In the genomic region with DNA sequence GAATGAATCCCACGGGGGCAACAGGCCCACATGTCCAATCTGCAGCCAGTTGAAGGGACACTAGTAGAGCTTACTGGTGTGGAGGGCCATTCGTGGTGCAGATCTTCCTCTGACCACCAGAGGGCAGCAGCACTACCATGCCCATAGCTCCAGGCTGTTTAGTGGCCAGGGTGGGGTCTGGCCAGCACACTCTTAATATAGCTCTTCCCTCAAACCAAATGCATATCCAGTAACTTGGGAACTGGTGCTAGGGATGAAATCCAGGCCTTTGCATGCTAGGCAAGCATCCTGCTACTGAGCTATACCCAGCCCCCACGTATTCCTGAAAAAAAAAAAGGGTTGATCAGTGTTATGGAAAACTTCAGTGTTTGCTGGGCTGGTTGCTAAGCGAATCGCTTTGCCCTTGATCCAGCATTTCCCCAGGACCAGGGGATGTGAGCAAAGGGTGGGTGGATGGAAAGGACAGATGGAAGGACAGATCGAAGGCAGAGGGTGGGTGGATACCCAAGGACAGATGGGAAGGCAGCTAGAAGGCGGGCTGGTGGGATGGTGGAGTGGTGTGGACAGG, we compare ENCODE assay signal across 8 mouse cellular contexts. TPM values are rescaled to one million over a fixed set of nuclear protein-coding genes. Genes with fewer than 3 reads are reported as not detected.
DNase-seq lines count a peak whose midpoint lies in the region; ATAC-seq and TF ChIP-seq lines count a peak whose summit lies in the region.

No protein-coding gene starts in this region.

- TF ChIP-seq CTCF in C2C12 (IDR thresholded peaks at IDR 0.05; ENCODE audit: control insufficient read depth, insufficient read depth, insufficient read length), result peak; percentile 74

- no peak overlapping the region for H3ac ChIP-seq in C2C12 (ENCODE audit: control insufficient read depth, insufficient read length, low read depth)

- H3K27ac ChIP-seq in limb, embryonic 13.5 days, result no peak overlapping the region
- no peak overlapping the region for H3K27ac ChIP-seq in neural tube, embryonic 11.5 days (ENCODE audit: low read depth, low read length)

- no peak overlapping the region for H3K4me3 ChIP-seq in C2C12 (ENCODE audit: insufficient read depth, poor library complexity, severe bottlenecking)
- H3K4me3 ChIP-seq in limb, embryonic 13.5 days, result no peak overlapping the region
- no peak overlapping the region for H3K4me3 ChIP-seq in neural tube, embryonic 11.5 days (ENCODE audit: low read depth, low read length)

- peak; percentile 68; the same call in 1 of the 2 replicates for ATAC-seq in limb, embryonic 13.5 days (ENCODE audit: low FRiP score, low read depth)
- no peak for ATAC-seq in neural tube, embryonic 11.5 days (ENCODE audit: insufficient read depth, low FRiP score, low TSS enrichment)

- DNase-seq in adrenal gland, adult (ENCODE audit: inconsistent age in 2 of 2, low spot score in 1 of 2), result peak; percentile 66 to 87
- peak; percentile 82 for DNase-seq in embryo, embryonic 10.5 days (ENCODE audit: low spot score)
- DNase-seq in heart, adult 8-10 months (ENCODE audit: low spot score), result peak; percentile 45
- peak; percentile 34 to 56 for DNase-seq in kidney, adult 8-10 months
- peak; percentile 77 for DNase-seq in neural tube, embryonic 11.5 days (ENCODE audit: low spot score)
- peak; percentile 49 for DNase-seq in thymus, postnatal 0 days (ENCODE audit: low spot score)

- no peaks in the 10 kb centered on the region for H3K79me3 ChIP-seq in C2C12 (ENCODE audit: low read depth)

- peaks cover 47% of the 10 kb centered on the region for H3K27me3 ChIP-seq in C2C12 (ENCODE audit: control insufficient read depth, insufficient read depth, insufficient read length)
- H3K27me3 ChIP-seq in limb, embryonic 13.5 days, result no peaks in the 10 kb centered on the region
- no peaks in the 10 kb centered on the region for H3K27me3 ChIP-seq in neural tube, embryonic 11.5 days (ENCODE audit: control insufficient read depth, insufficient read depth, low read length)

- H3K36me3 ChIP-seq in C2C12 (ENCODE audit: control insufficient read depth, insufficient read depth), result no peaks in the 10 kb centered on the region
- H3K36me3 ChIP-seq in limb, embryonic 13.5 days, result no peaks in the 10 kb centered on the region
- H3K36me3 ChIP-seq in neural tube, embryonic 11.5 days (ENCODE audit: control insufficient read depth, insufficient read depth, low read length), result no peaks in the 10 kb centered on the region

- H3K4me1 ChIP-seq in limb, embryonic 13.5 days, result peaks cover 15% of the 10 kb centered on the region
- H3K4me1 ChIP-seq in neural tube, embryonic 11.5 days (ENCODE audit: control insufficient read depth, insufficient read depth, low read length), result no peaks in the 10 kb centered on the region

- no peak overlapping the region for H3K4me2 ChIP-seq in limb, embryonic 13.5 days (replicated peaks)
- H3K4me2 ChIP-seq in neural tube, embryonic 11.5 days (ENCODE audit: low read depth), result no peak overlapping the region

- 59% methylated on average over 7 of the region's 7 CpGs for WGBS in limb, embryonic 13.5 days
- WGBS in neural tube, embryonic 11.5 days, result 60% methylated on average over 7 of the region's 7 CpGs

- peaks cover 3% of the 10 kb centered on the region; the same call in 1 of the 2 replicates for H3K9me3 ChIP-seq in limb, embryonic 13.5 days
- no peaks in the 10 kb centered on the region for H3K9me3 ChIP-seq in neural tube, embryonic 11.5 days (ENCODE audit: control insufficient read depth, low read length)

- no peak overlapping the region for H3K9ac ChIP-seq in limb, embryonic 13.5 days
- H3K9ac ChIP-seq in neural tube, embryonic 11.5 days (ENCODE audit: low read length), result no peak overlapping the region

- H3K79me2 ChIP-seq in C2C12 (ENCODE audit: control insufficient read depth, insufficient read depth), result no peaks in the 10 kb centered on the region

TF ChIP-seq in C2C12, 6 proteins besides CTCF, POLR2A, EP300 and RAD21:
- no peak for TF ChIP-seq CEBPB (IDR thresholded peaks at IDR 0.05; ENCODE audit: low read depth)
- TF ChIP-seq MYOD1 (IDR thresholded peaks at IDR 0.05; ENCODE audit: control insufficient read depth, insufficient read length, low read depth), result no peak
- TF ChIP-seq USF1 (IDR thresholded peaks at IDR 0.05; ENCODE audit: low read depth), result no peak
- TF ChIP-seq MYOG (IDR thresholded peaks at IDR 0.05; ENCODE audit: control insufficient read depth, extremely low read depth, insufficient read length), result no peak
- TF ChIP-seq FOSL1 (IDR thresholded peaks at IDR 0.05; ENCODE audit: insufficient read depth, low read length, poor library complexity, severe bottlenecking), result no peak
TF ChIP-seq in C2C12: peak in this region for 0.

RNA-seq across cellular contexts. Expression of gene Ablim2, which starts 37.9 kb away (rescaled TPM):
- polyA plus RNA-seq in C2C12 (2012; fragmentation: generic; extraction: Trizol), result 0.08 TPM
- total RNA-seq in heart, adult 8-10 months (2022), result 10 to 100 TPM; 18.5 to 28.5 (median 20.9) TPM
- polyA plus RNA-seq in limb, embryonic 13.5 days (2015; fragmentation: Nextera tagmentation; extraction: Ambion mirVana), result 1.1 and 1.8 TPM in 2 replicates
- 1.1 and 1.7 TPM in 2 replicates for polyA plus RNA-seq in neural tube, embryonic 11.5 days (2014; fragmentation: Nextera tagmentation; extraction: Ambion mirVana)
- 0.74 and 0.91 TPM in 2 replicates for polyA plus RNA-seq in thymus, postnatal 0 days (2015; fragmentation: Nextera tagmentation; extraction: Ambion mirVana)

RNA-seq across cellular contexts. Expression of gene Sh3tc1, which starts 55.8 kb away (rescaled TPM):
- 0.20 TPM for polyA plus RNA-seq in C2C12 (2012; fragmentation: generic; extraction: Trizol)
- total RNA-seq in heart, adult 8-10 months (2022), result 1 to 10 TPM; 6.5 to 9.1 (median 7.9) TPM
- 5.1 and 5.3 TPM in 2 replicates for polyA plus RNA-seq in limb, embryonic 13.5 days (2015; fragmentation: Nextera tagmentation; extraction: Ambion mirVana)
- 3.0 and 4.3 TPM in 2 replicates for polyA plus RNA-seq in neural tube, embryonic 11.5 days (2014; fragmentation: Nextera tagmentation; extraction: Ambion mirVana)
- polyA plus RNA-seq in thymus, postnatal 0 days (2015; fragmentation: Nextera tagmentation; extraction: Ambion mirVana), result 2.1 and 2.2 TPM in 2 replicates
